Mouse (Mus musculus) natural killer cell, adult 2 months (primary cell): ENCODE data around the gene Hist1h4c.
A peak's percentile ranks its signal among the peaks of the same experiment; 100 is the strongest.

Experiments
- DNase-seq, 2 experiments: peaks; one replicate each; pipeline ENCODE4 v3.0.0; 2022; ENCODE audit warnings: low spot score in 2 of 2

Hist1h4c gene

DNA sequence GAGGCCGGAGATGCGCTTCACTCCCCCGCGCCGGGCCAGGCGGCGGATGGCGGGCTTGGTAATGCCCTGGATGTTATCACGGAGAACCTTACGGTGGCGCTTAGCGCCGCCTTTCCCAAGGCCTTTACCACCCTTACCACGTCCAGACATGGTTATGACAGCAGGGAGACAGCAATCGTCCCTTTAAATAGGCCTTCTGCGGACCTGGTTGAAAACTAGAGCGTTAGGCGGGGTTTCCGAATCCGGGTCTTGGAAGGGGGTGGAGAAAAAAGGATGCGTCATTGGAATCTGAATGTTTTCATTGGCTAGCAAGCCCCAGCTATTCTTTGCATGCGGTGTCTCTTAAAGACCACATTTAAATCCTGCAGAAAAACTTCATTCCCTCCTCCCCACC, at the start of gene Hist1h4c:
TSS of gene Hist1h4c (minus strand) at position 155 of the 394 bp plus-strand sequence.
- DNase-seq: peak; percentile 99

- DNase-seq: no peak
Measured at GRCm38 (mm10) chr13:23747892-23748288, 49.6 kb upstream of the Hist1h4c start.

GRCm38 (mm10) chr13:23747081-23747891, 49.0 kb upstream of the Hist1h4c start:
- DNase-seq: no peak

DNA sequence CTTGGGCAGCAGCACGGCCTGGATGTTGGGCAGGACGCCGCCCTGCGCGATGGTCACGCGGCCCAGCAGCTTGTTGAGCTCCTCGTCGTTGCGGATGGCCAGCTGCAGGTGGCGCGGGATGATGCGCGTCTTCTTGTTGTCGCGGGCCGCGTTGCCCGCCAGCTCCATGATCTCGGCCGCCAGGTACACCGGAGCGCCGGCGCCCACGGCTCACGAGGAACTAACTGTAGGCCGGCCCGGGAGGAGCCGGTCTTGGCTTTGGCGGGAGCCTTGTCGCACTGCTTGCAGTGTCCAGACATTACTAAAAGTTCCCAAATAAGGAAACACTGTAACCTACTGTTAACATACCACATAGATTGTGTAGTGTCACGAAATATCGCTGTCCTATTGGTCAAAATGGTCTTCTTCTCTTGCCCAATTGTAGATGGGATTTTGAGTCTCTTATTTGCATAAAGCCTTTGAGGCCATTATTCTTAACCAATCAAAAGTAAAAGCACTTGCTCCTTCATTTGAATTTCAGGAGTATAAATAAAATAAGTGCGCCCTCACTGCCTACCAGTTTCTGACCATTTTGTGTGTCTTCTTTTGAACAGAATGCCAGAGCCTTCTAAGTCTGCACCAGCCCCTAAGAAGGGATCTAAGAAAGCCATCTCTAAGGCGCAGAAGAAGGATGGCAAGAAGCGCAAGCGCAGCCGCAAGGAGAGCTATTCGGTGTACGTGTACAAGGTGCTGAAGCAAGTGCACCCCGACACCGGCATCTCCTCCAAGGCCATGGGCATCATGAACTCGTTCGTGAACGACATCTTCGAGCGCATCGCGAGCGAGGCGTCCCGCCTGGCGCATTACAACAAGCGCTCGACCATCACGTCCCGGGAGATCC, 48.2 kb upstream of the Hist1h4c start, which contains the start of gene Hist1h2bb:
TSS of gene Hist1h2bb (plus strand) at position 534 of the 880 bp plus-strand sequence.
- peak; percentile 75 to 79 for DNase-seq

DNA sequence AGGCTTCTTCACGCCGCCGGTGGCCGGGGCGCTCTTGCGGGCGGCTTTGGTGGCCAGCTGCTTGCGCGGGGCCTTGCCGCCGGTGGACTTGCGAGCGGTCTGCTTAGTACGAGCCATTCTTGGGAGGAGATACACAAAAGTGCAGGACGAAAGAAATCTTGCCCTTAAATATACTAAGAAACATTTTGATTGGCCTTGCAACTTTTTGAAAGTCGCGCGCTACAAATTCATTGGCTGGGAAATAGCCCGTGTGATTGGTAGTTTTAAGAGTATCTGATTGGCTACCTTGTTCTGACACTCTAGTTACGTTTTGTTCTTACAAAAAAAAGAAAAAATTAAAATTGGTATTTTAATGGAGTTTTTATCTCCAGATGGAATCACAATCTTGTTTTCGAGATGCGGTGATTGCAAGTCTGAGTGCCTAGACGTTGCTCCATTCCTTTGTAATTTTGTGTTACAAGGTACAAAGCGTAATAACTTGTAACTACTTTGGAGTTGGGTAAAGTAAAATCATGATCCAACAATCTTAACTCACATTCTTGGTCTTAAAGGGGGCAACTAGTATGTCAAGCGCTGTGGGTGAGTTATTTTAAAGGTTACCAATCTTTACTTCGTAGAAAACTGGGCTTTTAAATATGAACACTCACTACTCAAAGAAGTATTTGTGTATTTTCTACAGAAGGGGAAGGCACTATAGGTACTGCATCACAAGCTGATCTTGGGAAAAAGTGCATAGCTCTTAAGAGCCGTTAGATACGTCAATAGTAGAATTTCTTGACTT, 47.3 kb upstream of the Hist1h4c start, which contains the start of gene Hist1h3c:
TSS of gene Hist1h3c (minus strand) at position 222 of the 781 bp plus-strand sequence.
- DNase-seq: peak; percentile 79 to 85

- no peak for DNase-seq
Measured at GRCm38 (mm10) chr13:23744421-23745380, 46.4 kb upstream of the Hist1h4c start.

DNA sequence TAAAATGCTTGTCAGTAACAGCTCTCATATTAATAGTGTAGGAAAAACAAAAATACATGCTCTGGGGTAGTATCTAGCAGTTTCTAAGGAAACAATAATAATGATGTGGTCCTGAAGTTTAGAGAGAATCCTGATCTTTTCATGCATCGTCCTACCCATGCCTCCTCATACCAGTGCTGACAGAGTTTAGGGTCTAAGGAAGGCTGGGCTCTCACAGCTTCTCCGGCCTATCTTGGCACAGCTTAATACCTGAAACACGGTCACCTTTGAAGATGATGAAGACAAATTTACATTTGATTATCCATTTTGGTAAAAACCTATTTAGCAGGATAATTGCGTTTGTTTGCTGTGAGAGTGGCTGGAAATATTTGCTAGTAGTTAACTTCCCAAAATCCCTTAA, 45.7 kb upstream of the Hist1h4c start:
- no peak for DNase-seq

DNA sequence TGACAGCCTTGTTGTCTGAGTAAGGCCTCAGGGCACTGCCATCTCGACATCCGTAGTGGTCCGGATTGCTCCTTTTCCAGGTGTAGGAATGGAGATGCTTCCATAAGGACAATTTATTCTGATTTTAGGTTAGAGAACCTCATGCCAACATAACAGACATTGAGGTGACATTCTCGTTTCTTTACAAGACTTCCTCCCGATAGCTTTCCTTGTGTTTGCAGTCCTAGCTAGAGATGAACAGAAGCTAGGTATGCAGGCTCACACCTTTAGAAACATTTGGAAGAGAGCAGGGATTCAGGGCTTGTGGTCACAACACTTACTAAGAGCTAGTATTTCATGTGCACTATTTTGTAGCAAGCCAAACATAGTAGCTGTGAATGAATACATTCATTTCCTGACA, 45.0 kb upstream of the Hist1h4c start:
- DNase-seq: no peak

DNA sequence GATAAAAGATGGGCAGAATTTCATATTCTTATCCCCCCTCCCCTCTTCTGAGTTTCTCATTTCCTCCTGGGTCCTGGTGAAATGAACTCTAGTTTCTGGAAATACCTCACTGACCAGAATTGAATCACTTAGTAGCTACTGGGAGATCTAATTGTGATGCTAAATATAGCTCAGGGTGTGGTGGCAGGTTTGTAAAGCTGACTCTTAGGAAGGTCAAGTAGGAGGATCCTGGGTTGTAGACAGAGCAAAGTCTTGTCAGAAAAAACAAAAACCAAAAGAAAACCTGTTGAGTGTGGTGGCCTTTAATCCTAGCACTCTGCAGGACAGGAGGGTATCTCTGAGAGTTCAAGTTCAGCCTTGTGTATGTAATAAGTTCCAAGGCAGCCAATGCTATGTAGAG, 43.8 kb upstream of the Hist1h4c start:
- DNase-seq: no peak

DNA sequence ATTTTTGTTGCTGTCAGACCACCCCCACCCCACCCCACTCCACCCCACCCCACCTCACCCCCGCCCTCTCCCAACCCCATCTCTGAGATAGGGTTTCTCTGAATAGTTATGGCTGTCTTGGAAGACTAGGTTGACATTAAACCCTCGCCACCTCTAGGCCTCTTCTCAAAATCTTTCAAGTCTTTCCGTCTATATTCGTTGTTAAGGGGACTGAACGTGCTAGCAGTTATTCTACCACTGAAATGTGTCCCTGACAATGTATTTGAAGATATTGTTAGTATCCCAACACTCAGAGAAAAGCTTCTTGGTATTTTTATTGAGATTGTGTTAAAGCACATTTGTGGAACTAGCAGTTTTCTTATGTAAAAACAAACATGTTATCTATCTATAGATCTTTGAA, 42.7 kb upstream of the Hist1h4c start:
- no peak for DNase-seq

GRCm38 (mm10) chr13:23740256-23740840, 42.1 kb upstream of the Hist1h4c start:
- DNase-seq: no peak

DNA sequence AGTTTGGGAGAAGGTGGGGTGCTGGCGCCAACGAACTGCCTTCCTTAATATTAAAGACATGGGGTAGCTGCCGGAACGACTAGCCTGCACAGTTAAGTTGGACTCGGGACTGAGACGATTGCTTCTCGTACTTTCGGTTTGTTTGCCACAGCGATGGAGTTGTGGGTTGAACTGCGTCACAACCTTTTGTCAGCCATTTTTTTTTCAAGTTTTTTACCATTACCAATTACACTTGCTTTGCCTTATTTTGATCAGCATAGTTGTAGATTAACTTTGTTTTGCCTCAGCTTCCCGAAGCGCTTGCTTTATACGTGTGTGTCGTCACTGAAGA, 41.6 kb upstream of the Hist1h4c start:
- DNase-seq: no peak

DNA sequence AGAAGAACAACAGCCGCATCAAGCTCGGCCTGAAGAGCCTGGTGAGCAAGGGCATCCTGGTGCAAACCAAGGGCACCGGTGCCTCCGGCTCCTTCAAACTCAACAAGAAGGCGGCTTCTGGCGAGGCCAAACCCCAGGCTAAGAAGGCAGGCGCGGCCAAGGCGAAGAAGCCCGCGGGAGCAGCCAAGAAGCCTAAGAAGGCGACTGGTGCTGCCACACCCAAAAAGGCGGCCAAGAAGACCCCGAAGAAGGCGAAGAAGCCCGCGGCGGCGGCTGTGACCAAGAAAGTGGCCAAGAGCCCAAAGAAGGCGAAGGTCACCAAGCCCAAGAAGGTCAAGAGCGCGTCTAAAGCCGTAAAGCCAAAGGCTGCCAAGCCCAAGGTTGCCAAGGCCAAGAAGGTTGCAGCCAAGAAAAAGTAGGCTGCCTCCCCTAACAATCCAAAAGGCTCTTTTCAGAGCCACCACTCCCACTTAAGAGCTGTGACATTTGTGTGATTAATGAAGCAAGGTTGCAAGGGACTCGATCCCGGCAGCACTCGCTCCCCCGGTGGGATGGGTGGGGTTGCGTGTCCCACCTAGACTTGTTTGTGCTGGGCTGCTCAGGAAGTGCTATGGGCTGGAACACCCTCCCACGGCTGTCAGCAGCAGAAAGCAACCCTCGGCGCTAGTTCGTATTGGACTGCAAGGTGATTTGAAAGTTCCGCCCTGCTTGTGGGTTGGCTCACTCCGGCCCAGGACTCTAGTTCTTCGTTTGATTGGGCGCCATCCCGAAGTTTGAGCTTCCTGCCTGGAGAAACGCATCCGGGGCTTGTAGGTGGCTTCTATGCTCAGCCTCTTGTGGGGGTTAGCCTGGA, 41.0 kb upstream of the Hist1h4c start:
- peak; percentile 88 to 90 for DNase-seq

GRCm38 (mm10) chr13:23738677-23739068, 40.4 kb upstream of the Hist1h4c start, which contains the start of gene Hist1h1c:
Gene Hist1h1c, plus strand, starts transcription at chr13:23738808.
- peak; percentile 89 to 92 for DNase-seq

GRCm38 (mm10) chr13:23738041-23738440, 39.8 kb upstream of the Hist1h4c start:
- peak in 1 of 2 experiments; percentile 13 for DNase-seq

GRCm38 (mm10) chr13:23737091-23737490, 38.8 kb upstream of the Hist1h4c start:
- no peak for DNase-seq

DNA sequence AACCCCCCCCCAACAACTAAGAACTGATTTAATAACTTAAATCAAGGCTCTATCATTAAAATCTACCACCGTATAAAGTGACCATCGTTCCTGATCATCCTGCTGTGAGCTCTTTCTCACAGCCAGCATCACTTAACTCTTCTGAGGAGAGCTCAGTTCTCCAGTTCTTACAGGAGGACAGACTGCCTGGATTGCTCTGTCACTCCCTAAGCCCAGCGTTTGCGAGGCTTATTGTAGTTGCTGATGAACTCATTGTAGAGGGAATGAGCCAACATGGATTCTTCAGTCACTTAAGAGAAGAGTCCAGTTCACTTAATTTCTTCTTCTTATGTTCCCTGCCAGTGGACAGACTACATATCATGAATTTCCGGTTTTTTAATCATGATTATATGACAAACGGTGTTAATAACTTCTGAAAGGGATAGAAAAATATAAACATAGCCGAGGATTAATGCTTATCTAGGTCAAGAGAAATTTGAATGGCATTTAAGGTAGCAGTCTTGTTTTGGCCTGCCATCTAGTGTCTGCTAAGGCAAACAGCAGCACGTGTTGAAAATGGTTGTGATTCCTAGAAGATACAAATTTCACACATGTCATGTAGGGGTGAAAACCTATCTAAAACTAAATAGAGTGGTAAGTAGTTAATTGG, 34.0 kb upstream of the Hist1h4c start:
- DNase-seq: peak in 1 of 2 experiments; percentile 42

DNA sequence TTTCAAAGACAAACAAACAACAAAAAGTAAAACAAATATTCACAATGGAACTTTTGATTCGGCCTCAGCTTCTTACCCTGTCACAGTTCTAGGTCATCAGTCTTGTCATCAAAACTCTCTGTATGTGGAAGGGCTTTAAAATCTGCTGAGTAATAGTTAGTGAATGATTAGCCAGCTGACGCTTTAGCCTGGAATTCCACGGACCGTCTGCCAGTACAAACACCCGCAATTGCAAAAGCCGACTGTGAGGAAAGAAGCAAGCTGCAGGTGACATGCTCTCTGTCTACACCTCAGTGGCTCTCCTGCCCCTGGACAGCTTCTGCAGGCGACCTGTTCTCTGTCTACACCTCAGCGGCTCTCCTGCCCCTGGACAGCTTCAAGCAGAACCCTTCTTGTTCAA, 32.2 kb upstream of the Hist1h4c start:
- DNase-seq: no peak

GRCm38 (mm10) chr13:23729706-23730105, 31.5 kb upstream of the Hist1h4c start:
- no peak for DNase-seq
